Mouse (Mus musculus) hindbrain, embryonic 10.5 days (tissue): ENCODE results near the gene Elp1. TPM values are rescaled to one million over a fixed set of nuclear protein-coding genes. Genes with fewer than 3 reads are reported as not detected.

ENCODE experiments used
- DNase-seq: peaks from one replicate; pipeline ENCODE4 v3.0.0-alpha.2; 2017; ENCODE audit warnings: low spot score
- H3K27ac ChIP-seq: fragments of 300-500 bp; sonication (generic); 2 replicates; pipeline ENCODE4 v1.5.1; 2016; ENCODE audit warnings: mild to moderate bottlenecking, moderate library complexity
- H3K27me3 ChIP-seq: fragments of 300-500 bp; sonication (generic); 2 replicates; pipeline ENCODE4 v1.6.1; 2016; ENCODE audit warnings: mild to moderate bottlenecking; ENCODE audit not compliant: poor library complexity, insufficient read depth, severe bottlenecking
- H3K36me3 ChIP-seq: fragments of 300-500 bp; sonication (generic); 2 replicates; pipeline ENCODE4 v1.6.1; 2016; ENCODE audit warnings: mild to moderate bottlenecking, moderate library complexity
- H3K4me1 ChIP-seq: fragments of 300-500 bp; sonication (generic); replicated peaks from 2 replicates; pipeline ENCODE4 v1.6.1; 2016; ENCODE audit warnings: mild to moderate bottlenecking
- H3K4me3 ChIP-seq: fragments of 300-500 bp; sonication (generic); 2 replicates; pipeline ENCODE4 v1.5.1; 2016; ENCODE audit warnings: mild to moderate bottlenecking, moderate library complexity
- H3K9me3 ChIP-seq: fragments of 300-500 bp; sonication (generic); 2 replicates; pipeline ENCODE4 v1.6.1; 2016; ENCODE audit warnings: mild to moderate bottlenecking, moderate library complexity
- WGBS: fragments of 180-500 bp; shearing (Covaris S2); methylation state at CpG from one replicate; pipeline ENCODE4 v1.1.7; 2016; 5-methylcytosine and 5-hydroxymethylcytosine counted together
- polyA plus RNA-seq: library from polyadenylated mRNA; unstranded; fragments of >200 nt; fragmentation: Nextera tagmentation; extraction: Ambion mirVana; gene quantifications from 2 replicates; pipeline ENCODE4 v1.2.1, GENCODE M21; 2016

The Elp1 gene
- polyA plus RNA-seq: 76.2 and 84.3 TPM in 2 replicates

DNA sequence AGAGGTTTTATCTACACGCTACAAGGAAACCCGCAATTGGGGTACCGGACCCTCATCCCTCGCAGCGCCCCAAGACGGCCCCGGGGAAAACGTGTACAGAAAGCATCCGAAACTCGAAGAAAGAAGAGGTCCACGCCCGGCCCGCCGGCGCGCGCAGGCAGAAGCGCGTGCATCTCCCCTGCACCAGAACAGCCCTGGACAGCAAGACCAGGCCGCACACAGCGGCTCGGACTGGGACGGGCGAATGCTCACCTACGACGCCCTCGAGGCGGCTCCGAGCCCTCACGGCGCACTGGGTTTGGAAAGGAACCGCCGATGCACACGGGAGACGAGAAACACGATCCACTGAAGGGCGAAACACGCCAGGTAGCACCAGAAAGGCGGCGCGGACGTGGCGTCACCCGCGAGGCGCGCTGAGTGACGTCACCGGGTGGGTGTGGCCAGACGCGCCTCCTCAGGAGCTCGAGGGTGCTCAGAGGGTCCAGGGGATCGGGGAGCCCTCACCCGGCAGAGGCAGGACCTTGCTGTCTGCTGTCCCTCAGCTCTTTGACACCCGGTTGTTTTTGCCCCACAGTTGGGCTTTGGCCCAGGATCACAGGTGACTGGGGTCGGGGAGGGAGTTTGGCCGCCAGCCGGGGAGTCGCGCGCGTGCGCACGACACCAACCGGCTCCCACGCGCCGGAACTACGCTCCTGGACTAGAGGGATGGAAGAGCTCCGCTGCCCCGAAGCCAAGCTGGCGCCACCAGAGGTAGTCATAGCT is at the start of gene Elp1, which contains the start of gene Fam206a:
Gene Elp1 (minus strand): TSS at position 425 of the 762 bp plus-strand sequence.
Gene Fam206a (plus strand): TSS at position 439 of the 762 bp plus-strand sequence.
- H3K9me3 ChIP-seq: no peaks in the 10 kb centered on the region
- DNase-seq: peak; percentile 95
- peak within 1 kb of the TSS; percentile 99 for H3K4me3 ChIP-seq
- under 1% methylated on average over 72 of the region's 72 CpGs for WGBS
- peak within 1 kb of the TSS; percentile 95 for H3K27ac ChIP-seq
- H3K27me3 ChIP-seq: no peaks in the 10 kb centered on the region
- H3K36me3 ChIP-seq: peaks cover 67% of the 10 kb centered on the region
- H3K4me1 ChIP-seq: peaks cover 31% of the 10 kb centered on the region

DNA sequence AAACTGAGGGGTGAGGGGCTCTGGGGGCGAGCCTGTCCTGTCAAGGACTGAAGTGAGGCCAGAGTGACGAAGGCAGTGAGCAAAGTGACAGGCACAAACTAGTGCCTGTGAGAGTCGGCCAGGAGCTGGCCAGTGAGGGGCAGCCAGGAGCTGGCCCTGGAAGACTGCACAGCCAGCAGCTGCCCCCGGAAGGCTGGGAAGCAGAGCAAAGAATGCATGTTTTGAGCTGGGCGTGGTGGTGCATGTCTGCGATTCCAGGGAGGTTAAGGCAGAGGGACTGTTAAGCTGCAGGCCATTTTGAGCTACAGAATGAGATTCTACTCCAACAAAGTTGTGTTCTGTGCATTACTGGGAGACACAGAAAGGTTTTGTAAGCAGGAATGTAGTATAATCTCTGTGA is 48.6 kb upstream of the Elp1 start:
- WGBS: 41% methylated on average over 6 of the region's 6 CpGs
- Histone ChIP-seq H3K27me3 (no peaks in the 10 kb centered on the region), H3K4me1 (peaks cover 22% of the 10 kb centered on the region), H3K27ac (no peak overlapping the region), H3K36me3 (peaks cover 13% of the 10 kb centered on the region), H3K4me3 (no peak overlapping the region), H3K9me3 (no peaks in the 10 kb centered on the region)
- peak; percentile 28 for DNase-seq

DNA sequence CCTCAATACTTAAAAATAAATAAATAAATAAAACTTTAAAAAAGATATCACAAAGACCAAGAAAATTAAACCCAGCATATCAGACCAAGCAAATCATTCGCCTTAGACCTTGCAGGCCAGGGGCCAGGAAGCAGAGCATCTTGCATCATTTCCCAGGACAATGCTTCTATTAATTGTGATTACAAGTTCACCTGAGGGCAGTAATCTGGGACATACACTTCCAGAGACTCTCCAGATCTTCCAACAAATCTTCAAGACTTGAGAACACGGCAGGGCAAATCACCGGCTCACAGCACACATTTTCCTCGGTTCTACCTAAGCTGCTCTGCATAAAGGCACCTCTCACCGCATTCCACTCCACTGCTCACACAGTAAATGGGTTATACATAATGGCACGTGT is 45.9 kb upstream of the Elp1 start:
- H3K27ac ChIP-seq: no peak overlapping the region
- 89% methylated on average over 6 of the region's 6 CpGs for WGBS

GRCm38 (mm10) chr4:56847400-56847799 is 45.3 kb upstream of the Elp1 start:
- WGBS: 89% methylated on average over 3 of the region's 3 CpGs
- DNase-seq: no peak
- Histone ChIP-seq H3K27me3 (no peaks in the 10 kb centered on the region), H3K36me3 (peaks cover 43% of the 10 kb centered on the region), H3K4me3 (no peak overlapping the region), H3K27ac (no peak overlapping the region), H3K4me1 (peaks cover 18% of the 10 kb centered on the region), H3K9me3 (peaks cover 8% of the 10 kb centered on the region; the same call in 1 of the 2 replicates)

More for the DNA sequence above, 45.9 kb upstream of the Elp1 start:
- Histone ChIP-seq H3K36me3 (peaks cover 38% of the 10 kb centered on the region), H3K9me3 (peaks cover 8% of the 10 kb centered on the region; the same call in 1 of the 2 replicates), H3K27me3 (no peaks in the 10 kb centered on the region), H3K4me3 (no peak overlapping the region), H3K4me1 (peaks cover 18% of the 10 kb centered on the region)
- no peak for DNase-seq

- H3K27ac ChIP-seq: no peak overlapping the region
- peaks cover 8% of the 10 kb centered on the region; the same call in 1 of the 2 replicates for H3K9me3 ChIP-seq
- no peaks in the 10 kb centered on the region for H3K27me3 ChIP-seq
- peaks cover 14% of the 10 kb centered on the region for H3K4me1 ChIP-seq
- 64% methylated on average over 12 of the region's 12 CpGs for WGBS
- H3K36me3 ChIP-seq: peaks cover 53% of the 10 kb centered on the region
- DNase-seq: no peak
- H3K4me3 ChIP-seq: no peak overlapping the region
Observed at GRCm38 (mm10) chr4:56845896-56846533, 43.9 kb upstream of the Elp1 start.

DNA sequence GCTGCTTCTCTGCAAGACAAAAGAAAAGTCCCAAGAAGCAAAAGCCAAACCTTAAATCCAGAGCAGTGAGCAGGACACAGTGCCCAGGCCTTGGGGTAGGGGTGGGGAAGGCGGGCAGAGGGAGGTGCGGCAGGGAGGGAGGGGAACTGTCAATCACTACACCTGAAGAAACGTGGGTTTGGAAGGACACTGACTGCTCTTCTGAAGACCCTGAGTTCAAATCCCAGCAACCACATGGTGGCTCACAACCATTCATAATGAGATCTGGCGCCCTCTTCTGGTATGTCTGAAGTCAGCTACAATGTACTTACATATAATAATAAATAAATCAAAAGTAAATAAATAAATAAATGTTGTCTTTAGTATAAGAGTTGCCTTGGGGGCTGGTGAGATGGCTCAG is 42.8 kb upstream of the Elp1 start:
- H3K36me3 ChIP-seq: peaks cover 64% of the 10 kb centered on the region
- H3K27me3 ChIP-seq: no peaks in the 10 kb centered on the region
- no peak for DNase-seq
- H3K9me3 ChIP-seq: peaks cover 8% of the 10 kb centered on the region; the same call in 1 of the 2 replicates
- H3K27ac ChIP-seq: no peak overlapping the region
- WGBS: 86% methylated on average over 4 of the region's 4 CpGs
- H3K4me1 ChIP-seq: peaks cover 8% of the 10 kb centered on the region; the same call in 1 of the 2 replicates
- no peak overlapping the region for H3K4me3 ChIP-seq

DNA sequence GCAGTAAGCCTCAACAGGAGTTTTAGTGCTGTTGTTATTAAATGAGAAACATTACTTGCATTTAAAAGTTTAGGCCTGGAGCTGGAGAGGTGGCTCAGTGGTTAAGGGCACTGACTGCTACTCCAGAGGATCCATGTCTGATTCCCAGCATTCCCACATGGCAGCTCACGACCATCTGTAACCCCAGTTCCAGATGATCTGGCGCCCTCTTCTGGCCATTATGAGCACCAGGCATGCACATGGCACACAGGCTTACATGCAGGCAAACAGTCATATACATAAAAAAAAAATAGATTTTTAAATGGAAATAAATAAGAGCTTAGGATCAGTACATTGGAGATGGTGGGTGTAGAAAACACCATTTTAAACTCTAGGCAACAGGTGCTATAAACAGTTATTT is 41.8 kb upstream of the Elp1 start:
- Histone ChIP-seq H3K4me1 (peaks cover 8% of the 10 kb centered on the region; the same call in 1 of the 2 replicates), H3K4me3 (no peak overlapping the region), H3K36me3 (peaks cover 68% of the 10 kb centered on the region), H3K27ac (no peak overlapping the region), H3K27me3 (no peaks in the 10 kb centered on the region), H3K9me3 (peaks cover 8% of the 10 kb centered on the region; the same call in 1 of the 2 replicates)
- 88% methylated on average over 2 of the region's 2 CpGs for WGBS
- no peak for DNase-seq

GRCm38 (mm10) chr4:56842501-56842900 is 40.4 kb upstream of the Elp1 start:
- H3K27me3 ChIP-seq: no peaks in the 10 kb centered on the region
- WGBS: 86% methylated on average over 7 of the region's 7 CpGs
- H3K9me3 ChIP-seq: peaks cover 8% of the 10 kb centered on the region; the same call in 1 of the 2 replicates
- peaks cover 81% of the 10 kb centered on the region for H3K36me3 ChIP-seq
- H3K4me3 ChIP-seq: no peak overlapping the region
- no peak for DNase-seq
- H3K27ac ChIP-seq: no peak overlapping the region
- peaks cover 8% of the 10 kb centered on the region; the same call in 1 of the 2 replicates for H3K4me1 ChIP-seq

GRCm38 (mm10) chr4:56840297-56840696 is 38.2 kb upstream of the Elp1 start:
- Histone ChIP-seq H3K36me3 (peaks cover 84% of the 10 kb centered on the region), H3K27ac (no peak overlapping the region), H3K27me3 (no peaks in the 10 kb centered on the region), H3K4me1 (no peaks in the 10 kb centered on the region), H3K4me3 (no peak overlapping the region), H3K9me3 (peaks cover 8% of the 10 kb centered on the region; the same call in 1 of the 2 replicates)
- 93% methylated on average over 3 of the region's 3 CpGs for WGBS
- DNase-seq: no peak

DNA sequence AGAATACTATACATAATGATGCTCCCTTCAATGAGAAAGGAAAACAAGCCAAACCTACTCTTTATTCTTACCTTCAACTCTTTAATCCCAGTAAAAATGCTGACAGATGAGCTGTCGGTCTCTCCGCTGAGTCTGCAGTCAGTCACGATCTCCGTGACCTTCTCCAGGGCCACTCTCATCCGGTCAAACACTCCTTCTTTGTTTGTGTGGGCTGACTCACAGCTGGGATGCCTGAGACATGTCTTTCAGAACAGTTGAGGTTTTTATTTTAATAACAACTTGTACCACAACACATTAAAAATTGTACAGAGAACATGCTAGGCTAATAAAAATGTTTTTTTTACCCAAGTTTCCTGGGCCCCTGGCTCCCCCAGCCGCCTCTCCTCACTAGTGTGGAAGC is 35.5 kb upstream of the Elp1 start:
- Histone ChIP-seq H3K9me3 (no peaks in the 10 kb centered on the region), H3K4me3 (no peak overlapping the region), H3K4me1 (no peaks in the 10 kb centered on the region), H3K36me3 (peaks cover 82% of the 10 kb centered on the region), H3K27me3 (no peaks in the 10 kb centered on the region), H3K27ac (no peak overlapping the region)
- 76% methylated on average over 6 of the region's 6 CpGs for WGBS
- no peak for DNase-seq

DNA sequence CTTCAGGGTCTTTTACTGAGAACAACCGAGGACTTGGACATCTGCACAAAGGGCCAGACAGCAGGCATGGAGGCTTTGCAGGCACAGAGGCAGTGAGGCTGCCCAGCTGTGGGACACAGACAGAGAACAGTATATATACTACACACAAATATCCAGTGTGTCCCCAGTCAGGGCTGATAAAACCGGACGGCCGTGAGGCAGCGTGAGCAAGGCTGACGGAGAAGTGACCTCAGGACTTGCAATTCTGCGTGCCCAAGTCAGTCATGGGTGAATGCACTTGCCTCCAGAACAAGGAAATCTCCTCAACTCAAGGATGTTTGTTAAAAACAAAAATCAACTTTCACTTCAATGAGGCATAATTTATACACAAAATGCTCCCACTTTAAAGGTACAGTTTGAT is 29.9 kb upstream of the Elp1 start:
- Histone ChIP-seq H3K4me3 (no peak overlapping the region), H3K27me3 (no peaks in the 10 kb centered on the region), H3K4me1 (peaks cover 12% of the 10 kb centered on the region), H3K9me3 (no peaks in the 10 kb centered on the region), H3K27ac (no peak overlapping the region), H3K36me3 (peaks cover 79% of the 10 kb centered on the region)
- no peak for DNase-seq
- 82% methylated on average over 7 of the region's 7 CpGs for WGBS

GRCm38 (mm10) chr4:56831013-56831609 is 29.0 kb upstream of the Elp1 start:
- H3K4me1 ChIP-seq: peaks cover 12% of the 10 kb centered on the region
- 0 out of 2 replicates have a peak overlapping the region, but pooled peaks have one; percentile 4 for H3K27ac ChIP-seq
- no peak for DNase-seq
- H3K4me3 ChIP-seq: no peak overlapping the region
- H3K36me3 ChIP-seq: peaks cover 78% of the 10 kb centered on the region
- no peaks in the 10 kb centered on the region for H3K27me3 ChIP-seq
- 72% methylated on average over 13 of the region's 13 CpGs for WGBS
- no peaks in the 10 kb centered on the region for H3K9me3 ChIP-seq
